Mouse (Mus musculus): ENCODE data around the gene Zcchc8. TPM values are rescaled to one million over a fixed set of nuclear protein-coding genes. Genes with fewer than 3 reads are reported as not detected.

Zcchc8 gene
- polyA plus RNA-seq, 1 experiment from 2014 or later, result 54.5 TPM

DNA sequence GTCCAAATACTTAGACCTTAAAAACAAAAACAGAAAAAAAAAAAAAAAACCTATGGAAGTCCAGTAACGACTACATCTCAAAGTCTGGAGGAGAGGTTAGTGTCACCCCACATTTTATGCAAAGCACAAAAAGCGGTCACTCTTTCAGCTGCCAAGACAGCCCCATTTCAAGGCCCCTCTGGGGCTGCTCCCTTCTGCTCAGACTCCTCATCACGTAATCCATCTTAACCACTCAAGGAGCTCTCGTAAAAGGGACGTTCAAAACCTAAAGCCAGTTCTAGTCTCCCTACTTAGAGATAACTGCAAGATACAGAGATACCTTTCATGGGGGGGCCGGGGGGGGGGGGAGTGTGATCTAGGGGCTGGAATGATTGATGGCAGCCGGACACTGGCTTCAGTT, 56.6 kb downstream of the Zcchc8 start:
- 61% methylated on average over 7 of the region's 7 CpGs for whole genome bisulfite sequencing
- ATAC-seq (replicated peaks; ENCODE audit: insufficient number of reproducible peaks, insufficient read depth, low FRiP score, low read depth), result no peak
- Histone ChIP-seq H3K4me1 (replicated peaks) (peaks cover 68% of the 10 kb centered on the region), H3K9me3 (replicated peaks) (no peaks in the 10 kb centered on the region), H3K4me2 (no peak overlapping the region), H3K27me3 (no peaks in the 10 kb centered on the region), H3K9ac (no peak overlapping the region), H3K36me3 (no peaks in the 10 kb centered on the region), H3K4me3 (no peak overlapping the region), H3K27ac (peak overlapping the region; percentile 61)

DNA sequence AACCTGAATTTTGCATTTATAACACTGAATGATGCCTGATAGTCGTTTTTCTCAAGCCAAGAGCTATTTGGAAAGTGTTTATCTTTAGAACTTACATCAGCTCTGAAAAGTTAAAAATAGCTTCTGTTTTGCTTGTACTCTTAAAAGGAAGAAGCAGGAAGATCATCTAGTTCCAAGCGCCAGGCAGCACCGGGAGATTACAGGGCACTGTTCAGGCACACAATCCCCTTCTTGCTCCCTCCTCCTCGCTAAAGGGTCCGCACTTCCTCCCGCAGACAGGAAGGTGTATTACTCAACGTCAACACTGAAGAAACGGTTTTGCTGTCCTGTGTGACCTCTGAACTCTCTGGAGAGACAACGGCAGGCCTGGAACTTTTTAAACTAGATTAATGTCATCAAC, 58.8 kb downstream of the Zcchc8 start:
- H3K27me3 ChIP-seq, result no peaks in the 10 kb centered on the region
- peaks cover 71% of the 10 kb centered on the region for H3K4me1 ChIP-seq (replicated peaks)
- 2% methylated on average over 9 of the region's 9 CpGs for WGBS
- ATAC-seq (replicated peaks; ENCODE audit: insufficient number of reproducible peaks, insufficient read depth, low FRiP score, low read depth), result peak; percentile 78
- no peak overlapping the region for H3K4me3 ChIP-seq
- H3K27ac ChIP-seq, result peak overlapping the region; percentile 89
- H3K9ac ChIP-seq, result peak overlapping the region; percentile 30; the same call in 1 of the 2 replicates
- H3K9me3 ChIP-seq (replicated peaks), result no peaks in the 10 kb centered on the region
- no peaks in the 10 kb centered on the region for H3K36me3 ChIP-seq
- H3K4me2 ChIP-seq, result peak overlapping the region; percentile 41

DNA sequence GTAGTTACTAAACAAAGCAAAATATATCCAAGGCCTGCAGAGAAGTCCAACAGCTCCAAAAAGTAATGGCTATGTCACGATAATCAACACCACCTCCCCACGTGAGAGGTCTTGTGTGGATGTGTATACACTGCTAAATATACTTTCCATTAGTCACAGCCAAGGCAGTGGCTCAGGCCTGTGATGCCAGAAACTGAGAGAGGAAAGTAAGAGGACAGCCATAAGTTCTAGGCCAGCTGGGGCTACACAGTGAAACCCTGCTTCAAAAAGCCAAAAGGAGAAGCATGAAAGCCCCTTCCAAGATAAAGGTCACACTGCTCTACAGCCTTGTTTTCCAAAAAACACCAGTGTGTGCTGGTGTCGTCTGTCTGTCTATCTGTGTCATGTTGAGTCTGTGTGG, 59.3 kb downstream of the Zcchc8 start:
- H3K9me3 ChIP-seq (replicated peaks), result no peaks in the 10 kb centered on the region
- H3K9ac ChIP-seq, result 0 out of 2 replicates have a peak overlapping the region, but pooled peaks have one; percentile 38
- no peak overlapping the region for H3K4me3 ChIP-seq
- H3K27ac ChIP-seq, result peak overlapping the region; percentile 89
- 22% methylated on average over 3 of the region's 3 CpGs for WGBS
- H3K4me1 ChIP-seq (replicated peaks), result peaks cover 66% of the 10 kb centered on the region
- no peaks in the 10 kb centered on the region for H3K27me3 ChIP-seq
- peak; percentile 82 for ATAC-seq (replicated peaks; ENCODE audit: insufficient number of reproducible peaks, insufficient read depth, low FRiP score, low read depth)
- H3K4me2 ChIP-seq, result peak overlapping the region; percentile 41; the same call in 1 of the 2 replicates
- no peaks in the 10 kb centered on the region for H3K36me3 ChIP-seq

DNA sequence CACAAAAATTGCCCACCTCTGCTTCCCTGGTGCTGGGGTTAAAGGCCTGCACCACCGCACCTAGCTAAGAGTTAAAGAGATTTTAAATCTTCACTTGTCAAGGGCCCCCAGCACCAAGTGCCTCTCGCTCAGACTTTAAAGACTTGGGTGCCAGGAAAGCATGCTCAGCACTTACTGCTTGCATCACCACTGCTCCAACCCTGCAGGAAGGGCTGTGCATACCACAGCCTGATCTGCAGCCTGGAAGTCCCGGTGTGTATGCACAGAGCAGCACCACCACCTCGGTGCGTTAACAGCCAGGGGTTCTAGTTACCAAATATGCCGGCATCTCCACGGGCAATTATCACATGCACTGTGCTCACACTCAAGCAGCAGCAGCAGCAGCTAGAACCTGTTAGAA, 63.2 kb downstream of the Zcchc8 start:
- 20% methylated on average over 7 of the region's 7 CpGs for WGBS
- Histone ChIP-seq H3K9ac (peak overlapping the region; percentile 38), H3K4me2 (peak overlapping the region; percentile 41), H3K36me3 (peaks cover 8% of the 10 kb centered on the region; the same call in 1 of the 2 replicates), H3K27me3 (no peaks in the 10 kb centered on the region), H3K27ac (peak overlapping the region; percentile 60), H3K4me1 (replicated peaks) (peaks cover 47% of the 10 kb centered on the region), H3K9me3 (replicated peaks) (no peaks in the 10 kb centered on the region), H3K4me3 (0 out of 2 replicates have a peak overlapping the region, but pooled peaks have one; percentile 5)
- no peak for ATAC-seq (replicated peaks; ENCODE audit: insufficient number of reproducible peaks, insufficient read depth, low FRiP score, low read depth)

DNA sequence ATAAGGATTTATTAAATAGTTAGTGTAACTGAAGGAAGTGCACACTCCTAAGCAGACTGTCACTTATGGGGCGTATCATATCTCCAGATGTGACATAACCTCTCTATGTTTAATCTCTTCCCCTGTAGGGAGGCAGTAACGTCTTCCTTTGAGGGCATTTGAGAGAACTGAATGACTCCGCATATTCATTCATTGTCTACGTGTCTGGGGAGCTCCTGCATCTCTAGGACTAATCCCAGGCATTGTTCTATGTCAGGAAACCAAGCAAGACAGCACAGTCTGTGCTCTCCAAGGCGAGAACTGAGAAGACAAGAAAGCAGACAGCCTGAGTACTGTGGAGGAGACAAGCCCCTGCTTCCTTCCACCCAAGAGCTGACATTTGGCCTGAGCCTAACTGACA, 66.0 kb downstream of the Zcchc8 start:
- Histone ChIP-seq H3K4me3 (no peak overlapping the region), H3K4me2 (no peak overlapping the region), H3K27me3 (no peaks in the 10 kb centered on the region), H3K36me3 (peaks cover 8% of the 10 kb centered on the region; the same call in 1 of the 2 replicates), H3K27ac (peak overlapping the region; percentile 49), H3K9me3 (replicated peaks) (no peaks in the 10 kb centered on the region), H3K9ac (no peak overlapping the region), H3K4me1 (replicated peaks) (peaks cover 22% of the 10 kb centered on the region)
- WGBS, result 65% methylated on average over 5 of the region's 5 CpGs
- 0 out of 2 replicates have a peak, but pooled peaks have one; percentile 45 for ATAC-seq (replicated peaks; ENCODE audit: insufficient number of reproducible peaks, insufficient read depth, low FRiP score, low read depth)

DNA sequence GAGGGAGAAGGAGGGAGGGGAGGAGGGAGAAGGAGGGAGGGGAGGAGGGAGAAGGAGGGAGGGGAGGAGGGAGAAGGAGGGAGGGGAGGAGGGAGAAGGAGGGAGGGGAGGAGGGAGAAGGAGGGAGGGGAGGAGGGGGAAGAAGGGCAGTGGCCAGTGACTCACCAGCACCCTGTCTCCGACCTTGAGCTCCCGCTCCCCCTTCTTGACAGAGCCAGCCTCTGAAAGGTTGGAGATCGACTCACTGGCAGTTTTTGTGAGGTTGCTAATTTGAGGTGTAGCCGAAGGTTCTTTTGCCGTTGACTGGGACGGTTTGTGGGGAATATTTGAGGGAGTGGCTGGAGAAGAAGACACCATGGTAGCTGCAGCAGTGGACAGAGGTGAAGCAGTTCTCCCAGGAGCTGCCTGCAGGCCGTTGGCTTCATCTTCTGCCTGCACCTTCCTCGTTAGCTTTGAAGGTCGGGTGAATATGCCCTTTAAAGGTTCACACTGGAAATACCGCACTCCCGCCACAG, 67.6 kb downstream of the Zcchc8 start:
- no peak for ATAC-seq (replicated peaks; ENCODE audit: insufficient number of reproducible peaks, insufficient read depth, low FRiP score, low read depth)
- Histone ChIP-seq H3K27ac (no peak overlapping the region), H3K4me1 (replicated peaks) (peaks cover 10% of the 10 kb centered on the region), H3K4me2 (no peak overlapping the region), H3K9me3 (replicated peaks) (no peaks in the 10 kb centered on the region), H3K9ac (no peak overlapping the region), H3K27me3 (no peaks in the 10 kb centered on the region), H3K36me3 (peaks cover 8% of the 10 kb centered on the region; the same call in 1 of the 2 replicates), H3K4me3 (no peak overlapping the region)
- 81% methylated on average over 11 of the region's 11 CpGs for WGBS

DNA sequence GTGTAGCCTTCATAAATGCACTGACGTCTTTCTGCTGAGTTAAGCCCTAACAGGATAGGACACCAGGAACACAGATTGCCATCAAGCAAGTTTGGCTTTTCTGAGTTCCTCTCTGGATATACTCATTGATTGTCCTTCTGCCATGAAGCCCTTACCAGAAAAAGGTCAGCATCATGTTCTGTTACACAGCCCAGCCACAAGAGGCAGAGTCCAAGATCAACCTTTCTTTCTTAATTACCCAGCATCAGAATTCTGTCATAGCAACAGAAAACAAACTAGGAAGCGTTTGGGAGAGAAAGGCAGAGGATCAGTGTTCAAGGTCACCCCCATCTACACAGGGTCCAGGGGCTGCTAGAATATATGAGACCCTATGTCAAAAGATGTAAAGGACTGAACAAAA, 70.1 kb downstream of the Zcchc8 start:
- 70% methylated on average over 2 of the region's 2 CpGs for WGBS
- Histone ChIP-seq H3K4me2 (no peak overlapping the region), H3K36me3 (peaks cover 20% of the 10 kb centered on the region)

More for the DNA sequence above, 70.1 kb downstream of the Zcchc8 start:
- Histone ChIP-seq H3K9me3 (replicated peaks) (no peaks in the 10 kb centered on the region), H3K9ac (0 out of 2 replicates have a peak overlapping the region, but pooled peaks have one; percentile 14), H3K4me1 (replicated peaks) (no peaks in the 10 kb centered on the region), H3K27ac (no peak overlapping the region), H3K27me3 (no peaks in the 10 kb centered on the region), H3K4me3 (no peak overlapping the region)
- ATAC-seq (replicated peaks; ENCODE audit: insufficient number of reproducible peaks, insufficient read depth, low FRiP score, low read depth), result no peak

Other genes starting within 250 kb of the Zcchc8 start
- 0.06 TPM in 2 replicates for gene Lrrc43, start 231.8 kb downstream of the Zcchc8 start, polyA plus RNA-seq (2015; fragmentation: Nextera tagmentation; extraction: Ambion mirVana)
- gene Il31, start 231.6 kb downstream of the Zcchc8 start, polyA plus RNA-seq (2015; fragmentation: Nextera tagmentation; extraction: Ambion mirVana), result not detected in 2 replicates
- gene B3gnt4, start 210.6 kb downstream of the Zcchc8 start, polyA plus RNA-seq (2015; fragmentation: Nextera tagmentation; extraction: Ambion mirVana), result 0.23 and 0.36 TPM in 2 replicates
- gene Diablo, start 196.9 kb downstream of the Zcchc8 start, polyA plus RNA-seq (2015; fragmentation: Nextera tagmentation; extraction: Ambion mirVana), result 88.4 and 97.6 TPM in 2 replicates
- gene Gm49027, start 195.6 kb downstream of the Zcchc8 start, polyA plus RNA-seq (2015; fragmentation: Nextera tagmentation; extraction: Ambion mirVana), result 0.18 and 2.6 TPM in 2 replicates
- gene Vps33a, start 148.1 kb downstream of the Zcchc8 start, polyA plus RNA-seq (2015; fragmentation: Nextera tagmentation; extraction: Ambion mirVana), result 17.3 and 21.1 TPM in 2 replicates
- gene Clip1, start 36.5 kb downstream of the Zcchc8 start, polyA plus RNA-seq (2015; fragmentation: Nextera tagmentation; extraction: Ambion mirVana), result 51.9 and 53.5 TPM in 2 replicates
- 75.4 and 84.3 TPM in 2 replicates for gene Rsrc2, start 28.3 kb upstream of the Zcchc8 start, polyA plus RNA-seq (2015; fragmentation: Nextera tagmentation; extraction: Ambion mirVana)
- gene Kntc1, start 28.6 kb upstream of the Zcchc8 start, polyA plus RNA-seq (2015; fragmentation: Nextera tagmentation; extraction: Ambion mirVana), result 14.2 and 18.0 TPM in 2 replicates
- 0.08 and 0.20 TPM in 2 replicates for gene Hcar2, start 144.4 kb upstream of the Zcchc8 start, polyA plus RNA-seq (2015; fragmentation: Nextera tagmentation; extraction: Ambion mirVana)
- 0.16 and 0.34 TPM in 2 replicates for gene Hcar1, start 158.9 kb upstream of the Zcchc8 start, polyA plus RNA-seq (2015; fragmentation: Nextera tagmentation; extraction: Ambion mirVana)
- 73.5 and 103 TPM in 2 replicates for gene Denr, start 186.1 kb upstream of the Zcchc8 start, polyA plus RNA-seq (2015; fragmentation: Nextera tagmentation; extraction: Ambion mirVana)
- 0.91 and 2.7 TPM in 2 replicates for gene Gm43518, start 206.3 kb upstream of the Zcchc8 start, polyA plus RNA-seq (2015; fragmentation: Nextera tagmentation; extraction: Ambion mirVana)
- gene Ccdc62, start 209.6 kb upstream of the Zcchc8 start, polyA plus RNA-seq (2015; fragmentation: Nextera tagmentation; extraction: Ambion mirVana), result 4.8 and 5.6 TPM in 2 replicates

Data from heart, embryonic 15.5 days (tissue).